Mouse (Mus musculus) granulocyte monocyte progenitor cell, adult 5-6 weeks (primary cell): ENCODE data around the gene Pigf. TPM values are rescaled to one million over a fixed set of nuclear protein-coding genes. Genes with fewer than 3 reads are reported as not detected.

ENCODE experiments used
- total RNA-seq, 2 experiments: library from RNA; stranded (forward) in 1 of 2; stranded (reverse) in 1 of 2; fragments of 200-712, 200-1000 nt in 1 of 2; fragments of >200 nt in 1 of 2; fragmentation: Nextera tagmentation in 1 of 2; gene quantifications; 2 replicates each; pipeline ENCODE4 v1.2.3; 2014 to 2017

Gene Pigf
- total RNA-seq, 2 experiments from 2014 or later, result 17.0 to 22.3 TPM

Other genes with a start within 250 kb of the Pigf start
- gene Tmem247, start 108.1 kb downstream of the Pigf start, total RNA-seq (2014; fragmentation: Nextera tagmentation), result not detected in 2 replicates
- not detected in 2 replicates for gene Tmem247, start 108.1 kb downstream of the Pigf start, total RNA-seq (2017)
- not detected in 2 replicates for gene Atp6v1e2, start 77.5 kb downstream of the Pigf start, total RNA-seq (2014; fragmentation: Nextera tagmentation)
- gene Atp6v1e2, start 77.5 kb downstream of the Pigf start, total RNA-seq (2017), result not detected in 2 replicates
- gene Rhoq, start 62.3 kb downstream of the Pigf start, total RNA-seq (2014; fragmentation: Nextera tagmentation), result 2.8 and 5.4 TPM in 2 replicates
- gene Rhoq, start 62.3 kb downstream of the Pigf start, total RNA-seq (2017), result 2.0 and 3.1 TPM in 2 replicates
- 75.0 and 82.0 TPM in 2 replicates for gene Cript, start 144 bp upstream of the Pigf start, total RNA-seq (2014; fragmentation: Nextera tagmentation)
- 57.9 and 68.6 TPM in 2 replicates for gene Cript, start 144 bp upstream of the Pigf start, total RNA-seq (2017)
- gene Socs5, start 82.3 kb upstream of the Pigf start, total RNA-seq (2014; fragmentation: Nextera tagmentation), result 6.0 and 6.3 TPM in 2 replicates
- 3.0 and 3.3 TPM in 2 replicates for gene Socs5, start 82.3 kb upstream of the Pigf start, total RNA-seq (2017)
- gene Mcfd2, start 240.5 kb upstream of the Pigf start, total RNA-seq (2014; fragmentation: Nextera tagmentation), result 64.9 and 73.6 TPM in 2 replicates
- 112 and 128 TPM in 2 replicates for gene Mcfd2, start 240.5 kb upstream of the Pigf start, total RNA-seq (2017)